Mouse (Mus musculus): ENCODE measurements around the gene Card19. TPM values are rescaled to one million over a fixed set of nuclear protein-coding genes. Genes with fewer than 3 reads are reported as not detected.

The Card19 gene
- total and polyA plus RNA-seq, 2 experiments from 2014 or later = 136 to 188 TPM

- Histone ChIP-seq H3K4me3 (ENCODE audit: low read depth, low read length) (peak overlapping the region; percentile 77; the same call in 1 of the 2 replicates), H3K4me1 (ENCODE audit: control insufficient read depth, insufficient read depth) (peaks cover 37% of the 10 kb centered on the region), H3K27ac (ENCODE audit: low read depth) (peak overlapping the region; percentile 70), H3K9me3 (replicated peaks; ENCODE audit: control insufficient read depth, low read length) (no peaks in the 10 kb centered on the region), H3K4me2 (ENCODE audit: low read depth, low read length) (peak overlapping the region; percentile 74), H3K9ac (replicated peaks; ENCODE audit: low read depth, low read length) (0 out of 2 replicates have a peak overlapping the region, but pooled peaks have one; percentile 87), H3K36me3 (replicated peaks; ENCODE audit: control insufficient read depth, insufficient read depth, low read length) (no peaks in the 10 kb centered on the region), H3K27me3 (ENCODE audit: control insufficient read depth, insufficient read depth, low read length) (no peaks in the 10 kb centered on the region)
- DNase-seq (ENCODE audit: low spot score) = peak; percentile 32
- TF ChIP-seq CTCF (IDR thresholded peaks at IDR 0.05; ENCODE audit: low read depth) = no peak
- no peak for TF ChIP-seq EP300 (IDR thresholded peaks at IDR 0.05; ENCODE audit: low read depth)
- no peak; the same call in 1 of the 2 replicates for ATAC-seq (ENCODE audit: insufficient read depth, low read depth)
- WGBS = 43% methylated on average over 4 of the region's 4 CpGs
Observed at GRCm38 (mm10) chr13:49213531-49213932, 2.3 kb downstream of the Card19 start.

GRCm38 (mm10) chr13:49212711-49213500 is 2.9 kb downstream of the Card19 start:
- H3K9me3 ChIP-seq (replicated peaks; ENCODE audit: control insufficient read depth, low read length) = no peaks in the 10 kb centered on the region
- ATAC-seq (ENCODE audit: insufficient read depth, low read depth) (no peak), DNase-seq (ENCODE audit: low spot score) (no peak)
- H3K36me3 ChIP-seq (replicated peaks; ENCODE audit: control insufficient read depth, insufficient read depth, low read length) = 0 out of 2 replicates have a peak, but pooled peaks cover 1% of the 10 kb centered on the region
- H3K27ac ChIP-seq (ENCODE audit: low read depth) = peak overlapping the region; percentile 70
- H3K9ac ChIP-seq (replicated peaks; ENCODE audit: low read depth, low read length) = no peak overlapping the region
- no peak overlapping the region for H3K4me3 ChIP-seq (ENCODE audit: low read depth, low read length)
- WGBS = 73% methylated on average over 4 of the region's 4 CpGs
- peak overlapping the region; percentile 74; the same call in 1 of the 2 replicates for H3K4me2 ChIP-seq (ENCODE audit: low read depth, low read length)
- no peaks in the 10 kb centered on the region for H3K27me3 ChIP-seq (ENCODE audit: control insufficient read depth, insufficient read depth, low read length)
- TF ChIP-seq CTCF (IDR thresholded peaks at IDR 0.05; ENCODE audit: low read depth) = no peak
- no peak for TF ChIP-seq EP300 (IDR thresholded peaks at IDR 0.05; ENCODE audit: low read depth)
- peaks cover 37% of the 10 kb centered on the region for H3K4me1 ChIP-seq (ENCODE audit: control insufficient read depth, insufficient read depth)

- no peak overlapping the region for H3K4me2 ChIP-seq (ENCODE audit: low read depth, low read length)
- H3K27ac ChIP-seq (ENCODE audit: low read depth) = no peak overlapping the region
- WGBS = 62% methylated on average over 7 of the region's 7 CpGs
- no peak overlapping the region for H3K9ac ChIP-seq (replicated peaks; ENCODE audit: low read depth, low read length)
- no peaks in the 10 kb centered on the region for H3K9me3 ChIP-seq (replicated peaks; ENCODE audit: control insufficient read depth, low read length)
- H3K36me3 ChIP-seq (replicated peaks; ENCODE audit: control insufficient read depth, insufficient read depth, low read length) = peaks cover 25% of the 10 kb centered on the region
- H3K27me3 ChIP-seq (ENCODE audit: control insufficient read depth, insufficient read depth, low read length) = no peaks in the 10 kb centered on the region
- ATAC-seq (ENCODE audit: insufficient read depth, low read depth) (no peak), DNase-seq (ENCODE audit: low spot score) (no peak)
- H3K4me3 ChIP-seq (ENCODE audit: low read depth, low read length) = no peak overlapping the region
- H3K4me1 ChIP-seq (ENCODE audit: control insufficient read depth, insufficient read depth) = peaks cover 27% of the 10 kb centered on the region
- TF ChIP-seq EP300 (IDR thresholded peaks at IDR 0.05; ENCODE audit: low read depth) (no peak), CTCF (IDR thresholded peaks at IDR 0.05; ENCODE audit: low read depth) (no peak)
Observed at GRCm38 (mm10) chr13:49209306-49209705, 6.5 kb downstream of the Card19 start.

GRCm38 (mm10) chr13:49206341-49206740 is 9.5 kb downstream of the Card19 start:
- WGBS = 90% methylated on average over 2 of the region's 2 CpGs

GRCm38 (mm10) chr13:49205381-49205998 is 10.3 kb downstream of the Card19 start:
- ATAC-seq (ENCODE audit: insufficient read depth, low read depth) = peak; percentile 66
- Histone ChIP-seq H3K36me3 (replicated peaks; ENCODE audit: control insufficient read depth, insufficient read depth, low read length) (peaks cover 50% of the 10 kb centered on the region), H3K27ac (ENCODE audit: low read depth) (peak overlapping the region; percentile 26; the same call in 1 of the 2 replicates), H3K4me1 (ENCODE audit: control insufficient read depth, insufficient read depth) (peaks cover 9% of the 10 kb centered on the region; the same call in 1 of the 2 replicates), H3K9ac (replicated peaks; ENCODE audit: low read depth, low read length) (no peak overlapping the region), H3K27me3 (ENCODE audit: control insufficient read depth, insufficient read depth, low read length) (no peaks in the 10 kb centered on the region), H3K4me3 (ENCODE audit: low read depth, low read length) (no peak overlapping the region), H3K4me2 (ENCODE audit: low read depth, low read length) (no peak overlapping the region; the same call in 1 of the 2 replicates), H3K9me3 (replicated peaks; ENCODE audit: control insufficient read depth, low read length) (no peaks in the 10 kb centered on the region)
- TF ChIP-seq EP300 (IDR thresholded peaks at IDR 0.05; ENCODE audit: low read depth) (peak; percentile 76), CTCF (IDR thresholded peaks at IDR 0.05; ENCODE audit: low read depth) (peak; percentile 91)
- peak; percentile 72 for DNase-seq (ENCODE audit: low spot score)
- 30% methylated on average over 13 of the region's 13 CpGs for WGBS

More at GRCm38 (mm10) chr13:49206341-49206740, 9.5 kb downstream of the Card19 start:
- TF ChIP-seq EP300 (IDR thresholded peaks at IDR 0.05; ENCODE audit: low read depth) = no peak
- no peak for DNase-seq (ENCODE audit: low spot score)
- Histone ChIP-seq H3K9ac (replicated peaks; ENCODE audit: low read depth, low read length) (no peak overlapping the region), H3K9me3 (replicated peaks; ENCODE audit: control insufficient read depth, low read length) (no peaks in the 10 kb centered on the region), H3K27ac (ENCODE audit: low read depth) (no peak overlapping the region), H3K36me3 (replicated peaks; ENCODE audit: control insufficient read depth, insufficient read depth, low read length) (peaks cover 50% of the 10 kb centered on the region), H3K4me3 (ENCODE audit: low read depth, low read length) (no peak overlapping the region), H3K4me1 (ENCODE audit: control insufficient read depth, insufficient read depth) (peaks cover 9% of the 10 kb centered on the region; the same call in 1 of the 2 replicates), H3K27me3 (ENCODE audit: control insufficient read depth, insufficient read depth, low read length) (no peaks in the 10 kb centered on the region), H3K4me2 (ENCODE audit: low read depth, low read length) (no peak overlapping the region)
- no peak for ATAC-seq (ENCODE audit: insufficient read depth, low read depth)
